Mouse (Mus musculus) urinary bladder, adult 2 months (tissue): ENCODE measurements around the gene Igfbp5. TPM values are rescaled to one million over a fixed set of nuclear protein-coding genes. Genes with fewer than 3 reads are reported as not detected.
A peak's percentile ranks its signal among the peaks of the same experiment; 100 is the strongest.

Experiments used
- DNase-seq: peaks from one replicate; pipeline ENCODE4 v3.0.0; 2022; ENCODE audit warnings: low spot score
- polyA plus RNA-seq: library from polyadenylated mRNA; depleted of rRNA; stranded (reverse); fragments of >200 nt; gene quantifications from 2 replicates; pipeline ENCODE4 v1.2.3, GENCODE M21; 2012

Gene Igfbp5
- polyA plus RNA-seq, 1 experiment = 58.6 TPM

GRCm38 (mm10) chr1:72869275-72869674 is 5.4 kb downstream of the Igfbp5 start:
- DNase-seq = no peak

- DNase-seq = no peak
Observed at GRCm38 (mm10) chr1:72868429-72869215, 6.1 kb downstream of the Igfbp5 start.

- peak; percentile 14 for DNase-seq
Observed at GRCm38 (mm10) chr1:72867346-72867745, 7.3 kb downstream of the Igfbp5 start.

GRCm38 (mm10) chr1:72866417-72866816 is 8.3 kb downstream of the Igfbp5 start:
- no peak for DNase-seq

- peak; percentile 63 for DNase-seq
Observed at GRCm38 (mm10) chr1:72865900-72866299, 8.8 kb downstream of the Igfbp5 start.

- DNase-seq = peak; percentile 16
Observed at GRCm38 (mm10) chr1:72864272-72864671, 10.4 kb downstream of the Igfbp5 start.

GRCm38 (mm10) chr1:72863692-72864091 is 11.0 kb downstream of the Igfbp5 start:
- DNase-seq = peak; percentile 15

- DNase-seq = no peak
Observed at GRCm38 (mm10) chr1:72862248-72862647, 12.4 kb downstream of the Igfbp5 start.

- DNase-seq = peak; percentile 12
Observed at GRCm38 (mm10) chr1:72861702-72862101, 13.0 kb downstream of the Igfbp5 start.

- DNase-seq = no peak
Observed at GRCm38 (mm10) chr1:72860502-72860901, 14.2 kb downstream of the Igfbp5 start.

GRCm38 (mm10) chr1:72859963-72860362 is 14.7 kb downstream of the Igfbp5 start:
- DNase-seq = no peak

- no peak for DNase-seq
Observed at GRCm38 (mm10) chr1:72858874-72859273, 15.8 kb downstream of the Igfbp5 start.

- DNase-seq = no peak
Observed at GRCm38 (mm10) chr1:72858286-72858685, 16.4 kb downstream of the Igfbp5 start.

GRCm38 (mm10) chr1:72857631-72858030 is 17.1 kb downstream of the Igfbp5 start:
- no peak for DNase-seq

GRCm38 (mm10) chr1:72857142-72857541 is 17.5 kb downstream of the Igfbp5 start:
- DNase-seq = no peak

- DNase-seq = no peak
Observed at GRCm38 (mm10) chr1:72856209-72856909, 18.3 kb downstream of the Igfbp5 start.

GRCm38 (mm10) chr1:72855729-72856128 is 19.0 kb downstream of the Igfbp5 start:
- DNase-seq = no peak

GRCm38 (mm10) chr1:72854337-72855237 is 20.1 kb downstream of the Igfbp5 start:
- DNase-seq = no peak

- no peak for DNase-seq
Observed at GRCm38 (mm10) chr1:72853759-72854158, 20.9 kb downstream of the Igfbp5 start.

- DNase-seq = no peak
Observed at GRCm38 (mm10) chr1:72849037-72849436, 25.6 kb downstream of the Igfbp5 start.

GRCm38 (mm10) chr1:72847849-72848380 is 26.8 kb downstream of the Igfbp5 start:
- no peak for DNase-seq

- no peak for DNase-seq
Observed at GRCm38 (mm10) chr1:72844675-72845074, 30.0 kb downstream of the Igfbp5 start.
